Comparison of ENCODE assay signal across 7 mouse cellular contexts in the genomic region with DNA sequence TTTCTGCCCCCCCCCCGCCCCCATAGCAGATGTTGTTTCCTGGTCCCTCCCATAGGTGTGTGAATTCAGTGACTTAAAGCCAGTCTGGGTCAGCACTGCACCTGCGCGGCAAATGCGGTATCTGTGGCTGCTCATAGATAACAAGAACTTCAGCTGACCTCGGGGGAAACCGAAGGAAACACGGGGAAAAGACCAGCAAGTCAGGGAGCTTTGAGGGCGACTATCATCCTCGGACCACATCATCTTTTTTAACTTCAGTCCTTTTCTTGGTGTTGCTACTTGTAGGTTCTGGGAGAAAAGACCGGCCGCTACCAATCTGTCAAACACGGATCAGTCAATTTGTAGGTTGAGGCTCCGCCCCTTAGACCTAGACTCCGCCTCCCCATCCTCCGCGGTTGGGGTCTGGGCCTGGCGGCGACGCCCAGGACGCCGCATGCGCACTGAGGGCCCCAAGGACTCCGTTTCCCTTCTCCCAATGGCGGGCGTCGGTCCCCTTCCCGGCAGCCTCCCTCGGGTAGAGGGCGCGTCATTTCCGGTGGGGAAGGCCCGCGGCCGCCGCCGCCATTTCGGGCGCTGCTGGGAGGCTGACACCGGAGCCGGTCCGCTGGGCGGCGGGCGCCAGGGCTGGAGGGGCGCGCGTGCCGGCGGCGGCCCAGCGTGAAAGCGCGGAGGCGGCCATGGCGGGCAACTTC. TPM values are rescaled to one million over a fixed set of nuclear protein-coding genes. Genes with fewer than 3 reads are reported as not detected.
DNase-seq lines count a peak whose midpoint lies in the region; ATAC-seq lines count a peak whose summit lies in the region.

Crk (plus strand) TSS at position 513 of the 692 bp plus-strand sequence.

- peak within 1 kb of the TSS; percentile 100 for H3K4me3 ChIP-seq in embryonic facial prominence, embryonic 11.5 days (ENCODE audit: low read depth, low read length)
- peak within 1 kb of the TSS; percentile 99 for H3K4me3 ChIP-seq in limb, embryonic 11.5 days (ENCODE audit: low read depth, low read length)
- peak within 1 kb of the TSS; percentile 97 for H3K4me3 ChIP-seq in midbrain, embryonic 14.5 days (replicated peaks; ENCODE audit: low read depth, low read length)

- H3K27ac ChIP-seq in embryonic facial prominence, embryonic 11.5 days (replicated peaks; ENCODE audit: low read depth, low read length) = peak within 1 kb of the TSS; percentile 83
- peak within 1 kb of the TSS; percentile 84 for H3K27ac ChIP-seq in limb, embryonic 11.5 days (replicated peaks; ENCODE audit: low read depth, low read length)
- peak within 1 kb of the TSS; percentile 92 for H3K27ac ChIP-seq in midbrain, embryonic 14.5 days (replicated peaks; ENCODE audit: low read depth, low read length)

- no peaks in the 10 kb centered on the region for H3K9me3 ChIP-seq in embryonic facial prominence, embryonic 11.5 days (replicated peaks; ENCODE audit: control insufficient read depth, low read length)
- H3K9me3 ChIP-seq in limb, embryonic 11.5 days (ENCODE audit: control insufficient read depth, low read length) = no peaks in the 10 kb centered on the region
- H3K9me3 ChIP-seq in midbrain, embryonic 14.5 days (ENCODE audit: control insufficient read depth, low read length) = no peaks in the 10 kb centered on the region

- no peaks in the 10 kb centered on the region for H3K36me3 ChIP-seq in embryonic facial prominence, embryonic 11.5 days (replicated peaks; ENCODE audit: control insufficient read depth, insufficient read depth, low read depth, low read length)
- peaks cover 3% of the 10 kb centered on the region; the same call in 1 of the 2 replicates for H3K36me3 ChIP-seq in limb, embryonic 11.5 days (ENCODE audit: control insufficient read depth, insufficient read depth, low read length)
- peaks cover 7% of the 10 kb centered on the region for H3K36me3 ChIP-seq in midbrain, embryonic 14.5 days (ENCODE audit: control insufficient read depth, insufficient read depth, low read length)

- DNase-seq in adrenal gland, postnatal 14 days = peak; percentile 100
- DNase-seq in embryonic facial prominence, embryonic 11.5 days (ENCODE audit: low spot score) = peak; percentile 100
- peak; percentile 100 for DNase-seq in heart, adult 11 months
- peak; percentile 99 for DNase-seq in kidney, adult 18-20 months
- peak; percentile 98 for DNase-seq in limb, embryonic 11.5 days (ENCODE audit: low spot score)
- DNase-seq in midbrain, embryonic 14.5 days = peak; percentile 99
- DNase-seq in spleen, adult 18-20 months = peak; percentile 99

- under 1% methylated on average over 55 of the region's 55 CpGs for WGBS in embryonic facial prominence, embryonic 11.5 days
- whole genome bisulfite sequencing in limb, embryonic 11.5 days = under 1% methylated on average over 55 of the region's 55 CpGs
- under 1% methylated on average over 54 of the region's 55 CpGs for WGBS in midbrain, embryonic 14.5 days

- peaks cover 3% of the 10 kb centered on the region; the same call in 1 of the 2 replicates for H3K4me1 ChIP-seq in embryonic facial prominence, embryonic 11.5 days (ENCODE audit: control insufficient read depth, insufficient read depth, low read length)
- peaks cover 6% of the 10 kb centered on the region for H3K4me1 ChIP-seq in limb, embryonic 11.5 days (ENCODE audit: control insufficient read depth, insufficient read depth, low read length)
- peaks cover 14% of the 10 kb centered on the region for H3K4me1 ChIP-seq in midbrain, embryonic 14.5 days (ENCODE audit: control insufficient read depth, insufficient read depth, low read length)

- no peaks in the 10 kb centered on the region for H3K27me3 ChIP-seq in embryonic facial prominence, embryonic 11.5 days (ENCODE audit: control insufficient read depth, insufficient read depth, low read length)
- H3K27me3 ChIP-seq in limb, embryonic 11.5 days (ENCODE audit: control insufficient read depth, insufficient read depth, low read length) = no peaks in the 10 kb centered on the region
- no peaks in the 10 kb centered on the region for H3K27me3 ChIP-seq in midbrain, embryonic 14.5 days (ENCODE audit: control insufficient read depth, insufficient read depth, low read length)

- peak; percentile 95 for ATAC-seq in embryonic facial prominence, embryonic 11.5 days (replicated peaks; ENCODE audit: insufficient number of reproducible peaks, low FRiP score, low TSS enrichment, low read depth)
- peak; percentile 95 for ATAC-seq in limb, embryonic 11.5 days (ENCODE audit: insufficient number of reproducible peaks, low FRiP score, low TSS enrichment, low read depth)
- ATAC-seq in midbrain, embryonic 14.5 days (ENCODE audit: low FRiP score, low TSS enrichment) = peak; percentile 98

- peak within 1 kb of the TSS; percentile 68 for H3K4me2 ChIP-seq in embryonic facial prominence, embryonic 11.5 days (ENCODE audit: low read depth, low read length)
- peak within 1 kb of the TSS; percentile 74 for H3K4me2 ChIP-seq in limb, embryonic 11.5 days (ENCODE audit: low read depth, severe bottlenecking)
- peak within 1 kb of the TSS; percentile 81 for H3K4me2 ChIP-seq in midbrain, embryonic 14.5 days (ENCODE audit: low read length)

- peak within 1 kb of the TSS; percentile 88 for H3K9ac ChIP-seq in embryonic facial prominence, embryonic 11.5 days (replicated peaks; ENCODE audit: low read length)
- peak within 1 kb of the TSS; percentile 90 for H3K9ac ChIP-seq in limb, embryonic 11.5 days (ENCODE audit: low read length)
- H3K9ac ChIP-seq in midbrain, embryonic 14.5 days (replicated peaks; ENCODE audit: low read length) = peak within 1 kb of the TSS; percentile 90

RNA-seq across cellular contexts. Expression of gene Crk, which starts in this region (rescaled TPM):
- 100 and 101 TPM in 2 replicates for total RNA-seq in adrenal gland, postnatal 14 days (2021)
- polyA plus RNA-seq in embryonic facial prominence, embryonic 11.5 days (2014; fragmentation: Nextera tagmentation; extraction: Ambion mirVana) = 118 and 119 TPM in 2 replicates
- polyA plus RNA-seq in limb, embryonic 11.5 days (2014; fragmentation: Nextera tagmentation; extraction: Ambion mirVana) = 107 and 110 TPM in 2 replicates
- polyA plus RNA-seq in midbrain, embryonic 14.5 days (2014; fragmentation: Nextera tagmentation; extraction: Ambion mirVana) = 83.7 and 114 TPM in 2 replicates

Comparison
In these comparisons a context has a peak if more than half of its experiments do, and no peak if none do; other contexts are left out.
1. Peak in every context shown above with its lines: DNase-seq, ATAC-seq, H3K4me3 ChIP-seq and H3K27ac ChIP-seq.